Comparison of ENCODE assay signal across 8 mouse cellular contexts in the genomic region with DNA sequence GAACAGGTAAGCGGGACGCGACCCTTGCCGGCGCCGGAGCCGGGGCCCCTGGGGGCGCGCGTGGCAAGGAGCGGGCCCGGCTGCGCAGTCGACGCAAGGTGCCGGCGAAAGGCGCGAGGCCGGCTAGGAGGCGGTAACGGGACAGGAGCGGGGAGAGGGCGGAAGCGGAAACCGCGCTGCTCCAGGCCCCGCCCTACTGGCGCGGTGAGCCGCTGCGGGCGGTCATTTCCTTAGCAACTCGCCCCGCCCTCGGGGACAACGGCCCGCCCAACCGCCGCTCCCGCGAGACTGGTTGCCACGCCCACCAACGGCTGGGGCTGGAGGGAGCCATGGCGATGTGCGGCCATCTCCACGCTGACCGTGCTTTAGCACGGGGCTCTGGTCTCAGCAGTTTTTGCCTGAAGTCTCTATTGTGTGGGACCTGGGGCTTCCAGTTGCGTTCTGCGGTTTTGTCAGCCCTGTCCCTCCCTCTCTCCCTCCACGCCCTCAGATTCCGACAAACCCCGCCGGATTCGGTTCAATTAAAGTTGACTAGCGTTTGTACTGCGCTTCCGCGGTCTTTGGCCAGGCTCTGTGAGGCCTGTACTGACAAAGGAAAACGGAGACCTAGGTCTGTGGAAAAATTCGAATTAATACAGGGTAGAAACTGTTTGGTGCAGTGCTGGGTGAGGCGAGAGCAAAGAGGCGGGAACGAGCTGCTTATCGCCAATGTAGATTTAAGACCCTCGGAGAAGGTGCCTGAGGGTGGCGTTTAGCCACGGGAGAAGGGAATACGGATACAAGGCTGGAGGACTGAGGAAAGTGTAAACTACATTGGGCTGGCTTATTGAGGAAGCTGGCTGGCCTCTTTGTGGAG. TPM values are rescaled to one million over a fixed set of nuclear protein-coding genes. Genes with fewer than 3 reads are reported as not detected.
DNase-seq lines count a peak whose midpoint lies in the region; ATAC-seq lines count a peak whose summit lies in the region.

A gene (minus strand): TSS at position 240 of the 856 bp plus-strand sequence.

- no peaks in the 10 kb centered on the region for H3K9me3 ChIP-seq in hindbrain, embryonic 11.5 days (ENCODE audit: control insufficient read depth, low read length)

- H3K4me3 ChIP-seq in hindbrain, embryonic 11.5 days (ENCODE audit: low read depth, low read length), result peak within 1 kb of the TSS; percentile 91

- peak within 1 kb of the TSS; percentile 87 for H3K9ac ChIP-seq in hindbrain, embryonic 11.5 days (ENCODE audit: low read depth, low read length)

- peak; percentile 98 for DNase-seq in MN1 (ENCODE audit: low spot score)
- peak; percentile 93 for DNase-seq in cerebellum, adult 9-10 months
- peak; percentile 87 to 96 for DNase-seq in frontal cortex, adult 2 months (ENCODE audit: extremely low spot score in 1 of 2, low spot score in 1 of 2)
- peak; percentile 99 for DNase-seq in hindbrain, embryonic 11.5 days (ENCODE audit: low spot score)
- DNase-seq in layer of hippocampus, postnatal 14 days (ENCODE audit: low spot score in 2 of 2), result peak; percentile 95 to 96
- DNase-seq in lung, postnatal 14 days, result peak; percentile 99
- DNase-seq in retina, adult 2 months (ENCODE audit: low read depth, low spot score), result peak; percentile 84
- peak; percentile 97 to 98 for DNase-seq in thymus, postnatal 36 days

- H3K36me3 ChIP-seq in hindbrain, embryonic 11.5 days (ENCODE audit: control insufficient read depth, insufficient read depth, low read length), result no peaks in the 10 kb centered on the region

- WGBS in hindbrain, embryonic 11.5 days, result under 1% methylated on average over 57 of the region's 70 CpGs

- H3K4me1 ChIP-seq in hindbrain, embryonic 11.5 days (replicated peaks; ENCODE audit: control insufficient read depth, insufficient read depth, low read length), result no peaks in the 10 kb centered on the region

- H3K4me2 ChIP-seq in hindbrain, embryonic 11.5 days (replicated peaks; ENCODE audit: low read depth, low read length), result peak within 1 kb of the TSS; percentile 70

- peak within 1 kb of the TSS; percentile 90 for H3K27ac ChIP-seq in hindbrain, embryonic 11.5 days (ENCODE audit: low read depth, low read length)

- H3K27me3 ChIP-seq in hindbrain, embryonic 11.5 days (ENCODE audit: control insufficient read depth, insufficient read depth, low read length), result no peaks in the 10 kb centered on the region

- peak; percentile 97 for ATAC-seq in hindbrain, embryonic 11.5 days (ENCODE audit: low FRiP score)

RNA-seq across cellular contexts. Expression of the gene that starts here (rescaled TPM):
- polyA plus RNA-seq in frontal cortex, adult 2 months (2012; rRNA removed), result 90.8 and 98.9 TPM in 2 replicates
- polyA plus RNA-seq in hindbrain, embryonic 11.5 days (2014; fragmentation: Nextera tagmentation; extraction: Ambion mirVana), result 148 and 156 TPM in 2 replicates
- 10 to 100 TPM; 84.9 to 85.7 TPM for total RNA-seq in layer of hippocampus, postnatal 14 days (2021)

Comparison
In these comparisons a context has a peak if more than half of its experiments do, and no peak if none do; other contexts are left out.
1. Peak in every context shown above with its lines: DNase-seq, ATAC-seq, H3K4me3 ChIP-seq and H3K27ac ChIP-seq.